Mouse (Mus musculus) erythroblast, adult 5-6 weeks (primary cell): ENCODE data around the gene Sprn. TPM values are rescaled to one million over a fixed set of nuclear protein-coding genes. Genes with fewer than 3 reads are reported as not detected.

Experiments used
- ATAC-seq: replicated peaks from 2 replicates; pipeline ENCODE4 v1.8.0; 2016; ENCODE audit warnings: moderate number of reproducible peaks, mild to moderate bottlenecking, moderate TSS enrichment, inconsistent platforms; ENCODE audit not compliant: poor library complexity, low FRiP score, severe bottlenecking
- total RNA-seq, 2 experiments: library from RNA; stranded (forward) in 1 of 2; stranded (reverse) in 1 of 2; fragments of 150-400 nt in 1 of 2; fragments of 200-764, 138-1000 nt in 1 of 2; gene quantifications; 2 replicates each; pipeline versions ENCODE4 v1.2.3 to v1.2.4; 2015 to 2017; ENCODE audit warnings: low replicate concordance in 2 of 2

Sprn gene
- total RNA-seq (2015; ENCODE audit: low replicate concordance): not detected in 2 replicates
- total RNA-seq (2017; ENCODE audit: low replicate concordance): not detected in 2 replicates

- no peak for ATAC-seq
Observed at GRCm38 (mm10) chr7:140154218-140154927, at the start of gene Sprn. Gene Sprn (minus strand): TSS chr7:140154877.

- no peak for ATAC-seq
Observed at GRCm38 (mm10) chr7:140201090-140201489, 46.4 kb upstream of the Sprn start.

DNA sequence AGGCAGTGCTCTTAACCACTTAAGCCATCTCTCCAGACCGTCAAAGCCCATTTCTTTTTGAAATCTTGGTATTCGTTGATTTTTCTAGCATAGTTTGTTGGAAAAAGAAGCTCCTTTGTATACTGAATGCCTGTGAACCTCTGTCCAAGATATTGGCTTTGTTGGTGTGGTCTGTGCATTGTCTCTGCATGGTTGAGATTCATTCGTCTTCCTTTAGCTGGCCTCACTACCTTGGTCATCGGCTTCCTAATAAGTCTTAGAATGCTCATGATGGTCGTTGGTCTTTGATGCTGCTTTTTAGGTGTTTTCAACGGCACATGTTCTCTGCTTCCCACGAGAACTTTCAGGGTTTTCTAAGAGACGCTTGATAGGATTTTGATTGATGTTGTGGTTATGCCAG lies 41.3 kb upstream of the Sprn start:
- no peak for ATAC-seq

- no peak for ATAC-seq
Observed at GRCm38 (mm10) chr7:140194031-140194430, 39.4 kb upstream of the Sprn start.

DNA sequence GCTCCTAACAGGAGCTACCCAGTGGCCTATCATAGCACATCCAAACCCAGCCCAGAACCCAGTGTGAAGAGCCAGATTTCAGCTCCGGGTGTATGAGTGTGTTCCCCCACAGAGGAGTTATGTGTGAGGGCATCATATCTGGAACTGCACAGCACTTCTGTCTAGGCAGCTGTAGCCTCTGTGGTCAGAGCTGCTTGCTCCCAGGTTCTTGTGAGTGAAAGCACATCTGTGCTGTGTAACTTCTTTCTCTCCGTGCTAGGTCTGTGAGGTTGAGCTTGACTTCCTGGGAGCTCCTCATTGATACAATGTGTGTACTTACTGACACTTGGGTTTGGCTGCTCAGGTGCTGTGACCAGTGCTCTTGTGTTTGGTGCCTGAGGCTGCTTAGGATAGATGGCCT lies 38.2 kb upstream of the Sprn start:
- no peak for ATAC-seq

DNA sequence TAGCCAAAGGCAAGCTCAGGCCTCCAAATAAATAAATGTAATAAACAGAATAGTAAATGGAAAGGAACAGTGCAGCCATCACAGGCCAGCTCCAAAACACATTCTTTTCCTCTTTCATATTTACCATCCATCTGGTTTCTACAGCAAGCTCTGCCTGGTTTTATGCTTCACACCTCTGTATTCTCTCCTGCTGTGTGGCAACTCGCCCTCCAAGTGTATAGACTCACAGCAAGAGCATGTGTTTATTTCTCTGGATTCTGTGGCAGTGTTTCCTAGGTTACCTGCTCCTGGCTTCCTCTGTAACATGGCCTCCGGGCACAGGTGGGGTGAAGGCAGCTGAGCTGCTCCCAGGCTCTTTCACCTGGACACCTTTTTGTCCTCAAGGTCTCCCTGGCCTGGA lies 37.8 kb upstream of the Sprn start:
- no peak for ATAC-seq

- ATAC-seq: no peak
Observed at GRCm38 (mm10) chr7:140190435-140190834, 35.8 kb upstream of the Sprn start.

GRCm38 (mm10) chr7:140188391-140189328 lies 34.0 kb upstream of the Sprn start:
- peak; percentile 59 for ATAC-seq

DNA sequence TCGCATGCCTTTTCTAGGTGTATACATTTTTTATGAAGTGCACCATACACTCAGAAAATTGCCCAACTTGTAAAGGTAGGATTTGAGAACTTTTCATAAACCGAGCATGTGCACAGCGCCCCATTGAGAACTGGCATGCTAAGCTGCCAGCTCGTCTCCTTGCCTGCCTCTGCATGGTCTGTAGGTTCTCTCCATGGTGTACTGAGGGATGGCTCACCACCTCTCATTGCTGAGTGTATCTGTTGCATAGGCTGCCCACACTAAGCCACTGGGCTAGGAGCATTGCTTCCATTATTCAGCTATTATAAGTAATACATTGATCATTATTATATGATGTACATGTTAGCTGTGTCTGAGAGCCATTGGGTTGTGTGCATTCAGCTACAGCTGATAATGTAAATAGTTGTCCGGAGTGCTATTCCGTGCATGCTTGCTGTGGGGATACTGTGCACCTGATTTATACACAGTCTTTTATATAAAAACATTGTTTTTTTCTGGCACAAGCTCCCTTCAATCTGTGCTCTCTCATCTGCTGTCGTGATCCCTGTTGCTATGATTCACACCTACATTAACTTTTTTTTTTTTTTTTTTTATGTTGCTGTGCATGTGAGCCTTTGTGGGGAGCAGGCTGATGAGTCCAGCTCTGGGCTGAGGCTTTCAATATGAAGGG lies 33.2 kb upstream of the Sprn start:
- no peak for ATAC-seq

- ATAC-seq: no peak
Observed at GRCm38 (mm10) chr7:140186646-140187620, 32.3 kb upstream of the Sprn start.

DNA sequence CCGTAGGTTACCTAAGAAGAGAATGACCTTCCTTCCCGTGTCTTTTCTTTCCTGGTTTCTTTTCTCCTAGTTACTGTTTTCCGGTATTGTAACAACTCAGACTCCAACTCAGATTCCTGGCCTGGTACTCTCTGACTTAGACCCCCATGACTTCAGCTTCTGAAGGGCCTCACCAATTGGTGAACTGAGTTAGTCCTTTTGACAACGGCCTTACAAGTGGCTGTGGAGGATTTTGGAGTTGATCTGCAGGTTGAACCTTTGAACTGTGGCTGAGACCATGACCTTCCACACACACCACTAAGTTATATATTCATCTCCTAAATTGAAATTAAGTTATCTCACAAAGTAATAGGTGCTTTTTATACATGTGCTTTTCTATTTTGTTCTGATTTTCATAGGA lies 29.5 kb upstream of the Sprn start:
- no peak for ATAC-seq

GRCm38 (mm10) chr7:140180692-140181091 lies 26.0 kb upstream of the Sprn start:
- no peak for ATAC-seq

GRCm38 (mm10) chr7:140179176-140179575 lies 24.5 kb upstream of the Sprn start:
- no peak for ATAC-seq

DNA sequence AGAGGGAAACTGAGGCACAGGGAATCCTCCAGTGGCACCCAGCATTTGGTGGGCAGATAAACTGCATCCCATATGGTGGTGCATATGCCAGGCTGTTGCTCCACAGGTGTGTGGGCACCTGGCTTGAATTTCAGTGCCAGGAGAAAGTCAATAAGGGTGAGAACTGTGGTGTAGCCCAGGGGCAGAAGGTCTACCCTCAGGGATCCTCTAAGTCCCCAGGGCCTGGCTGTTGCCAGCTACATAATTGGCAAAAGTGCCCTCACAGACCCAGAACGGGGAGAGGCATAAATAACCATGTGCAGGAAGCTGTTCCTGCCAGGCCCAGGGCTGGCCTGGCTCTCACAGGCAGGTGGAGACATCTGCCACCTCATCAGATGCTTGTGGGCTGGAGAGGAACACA lies 18.3 kb upstream of the Sprn start, which contains the start of gene Olfr523:
Gene Olfr523 (plus strand): TSS at position 282 of the 400 bp plus-strand sequence.
- no peak for ATAC-seq

GRCm38 (mm10) chr7:140170863-140171262 lies 16.2 kb upstream of the Sprn start:
- no peak for ATAC-seq

DNA sequence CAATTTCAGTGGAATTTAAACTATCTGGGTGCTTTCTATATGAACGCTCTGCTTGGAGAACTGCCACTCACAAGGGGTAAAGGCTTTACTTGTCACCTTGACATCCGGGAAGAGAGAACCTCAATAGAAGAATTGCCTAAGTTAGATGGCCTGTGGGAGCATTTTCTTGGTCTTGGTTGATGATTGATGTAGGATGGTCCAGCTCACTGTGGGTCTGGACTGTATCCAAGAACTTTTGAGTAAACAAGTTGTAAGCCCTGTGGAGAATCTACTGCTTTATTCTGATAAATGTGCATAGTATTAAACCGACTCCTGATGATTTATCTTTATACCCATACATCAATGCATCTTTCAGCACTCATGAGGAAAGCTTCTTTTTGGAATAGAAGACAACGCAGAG lies 14.7 kb upstream of the Sprn start:
- ATAC-seq: no peak

GRCm38 (mm10) chr7:140167950-140168349 lies 13.3 kb upstream of the Sprn start:
- no peak for ATAC-seq

GRCm38 (mm10) chr7:140164664-140165063 lies 10.0 kb upstream of the Sprn start, which contains the start of gene Olfr522:
Gene Olfr522 (minus strand): TSS chr7:140164764.
- ATAC-seq: no peak

- ATAC-seq: no peak
Observed at GRCm38 (mm10) chr7:140160363-140160762, 5.7 kb upstream of the Sprn start.
